Mouse (Mus musculus): ENCODE measurements around the gene Dnase1l2.
"Not testable (repeated sequence)": the region's sequence is repeated elsewhere in the genome, so short reads cannot be mapped to it uniquely, and the experiment has no call there.

Dnase1l2 gene

DNA sequence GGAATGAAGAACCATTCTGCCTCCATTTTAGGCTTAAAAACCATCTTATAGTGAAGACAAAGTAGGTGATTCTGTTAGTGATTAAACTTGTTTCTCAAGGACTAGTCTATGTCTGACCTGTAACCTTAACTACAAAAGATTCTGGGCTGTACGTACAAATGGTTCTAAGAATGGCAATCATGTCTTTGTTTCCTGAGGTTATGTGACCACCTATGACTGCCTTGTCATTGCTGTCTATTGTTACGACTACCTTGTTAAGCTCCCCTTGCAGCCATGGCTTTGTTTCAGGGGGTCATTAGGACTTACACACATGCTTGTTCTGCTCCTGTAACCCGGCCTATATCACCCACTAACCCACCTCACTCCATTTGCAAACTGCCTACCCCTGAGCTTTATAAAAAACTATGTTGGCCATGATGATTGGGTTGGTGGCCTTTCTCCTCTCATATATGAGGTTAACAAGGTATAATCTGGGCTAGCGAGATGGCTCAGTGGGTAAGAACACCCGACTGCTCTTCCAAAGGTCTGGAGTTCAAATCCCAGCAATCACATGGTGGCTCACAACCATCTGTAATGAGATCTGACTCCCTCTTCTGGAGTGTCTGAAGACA lies 25.8 kb upstream of the Dnase1l2 start:
- TF ChIP-seq POU5F1 (IDR thresholded peaks at IDR 0.05; ENCODE audit: borderline replicate concordance, low read length) (no peak), CTCF (conservative IDR thresholded peaks at IDR 0.05; ENCODE audit: low read length) (no peak), NANOG (IDR thresholded peaks at IDR 0.05; ENCODE audit: borderline replicate concordance, low read length) (no peak; the same call in 1 of the 2 replicates)
- Histone ChIP-seq H3K36me3 (ENCODE audit: insufficient read depth, low read length) (peaks cover 50% of the 10 kb centered on the region), H3K4me3 (replicated peaks; ENCODE audit: low read length) (no peak overlapping the region), H3K9me3 (ENCODE audit: low read length) (no peaks in the 10 kb centered on the region), H3K27me3 (ENCODE audit: insufficient read depth, low read length) (no peaks in the 10 kb centered on the region), H3K4me1 (replicated peaks; ENCODE audit: low read depth, low read length) (peaks cover 39% of the 10 kb centered on the region)

DNA sequence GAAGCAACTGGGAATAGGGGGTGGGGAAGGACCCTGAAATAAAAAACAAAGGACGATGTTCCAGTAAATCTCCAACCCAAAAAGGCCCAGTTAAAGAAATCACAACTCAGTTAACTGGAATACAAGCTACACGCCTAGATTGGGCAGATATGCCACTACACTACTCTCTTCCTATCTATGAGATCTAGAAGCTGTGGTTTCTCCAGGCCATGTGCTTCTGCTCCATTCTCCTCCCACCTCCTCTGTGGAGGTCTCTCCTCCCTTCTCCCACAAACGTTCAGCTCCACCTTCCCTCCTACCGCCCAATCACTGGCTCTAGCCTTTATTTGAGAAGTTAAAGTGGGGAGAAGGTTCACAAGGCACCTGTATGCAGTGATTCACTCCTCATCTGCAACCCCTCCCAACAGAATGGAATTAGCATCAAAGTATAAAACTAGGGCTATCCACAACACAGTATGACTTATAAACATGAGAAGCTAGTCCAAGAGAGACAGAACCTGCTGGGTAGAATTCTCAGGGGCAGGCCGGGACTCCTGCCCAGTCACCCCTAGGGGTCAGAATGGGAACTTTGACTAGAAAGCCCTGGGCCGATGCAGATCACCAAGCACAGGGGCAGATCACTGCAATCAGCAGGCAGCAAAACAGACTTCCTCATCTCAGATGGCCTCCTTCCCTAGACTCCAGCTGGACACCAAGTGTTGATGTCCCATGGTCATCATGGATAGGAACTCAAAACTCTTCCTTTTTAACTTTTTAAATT lies 20.6 kb upstream of the Dnase1l2 start:
- H3K36me3 ChIP-seq (ENCODE audit: insufficient read depth, low read length) = peaks cover 22% of the 10 kb centered on the region
- H3K4me1 ChIP-seq (replicated peaks; ENCODE audit: low read depth, low read length) = peaks cover 17% of the 10 kb centered on the region
- no peak overlapping the region for H3K4me3 ChIP-seq (replicated peaks; ENCODE audit: low read length)
- no peak for TF ChIP-seq NANOG (IDR thresholded peaks at IDR 0.05; ENCODE audit: borderline replicate concordance, low read length)
- TF ChIP-seq POU5F1 (IDR thresholded peaks at IDR 0.05; ENCODE audit: borderline replicate concordance, low read length) = no peak
- TF ChIP-seq CTCF (conservative IDR thresholded peaks at IDR 0.05; ENCODE audit: low read length) = peak; percentile 44
- H3K27me3 ChIP-seq (ENCODE audit: insufficient read depth, low read length) = no peaks in the 10 kb centered on the region
- no peaks in the 10 kb centered on the region for H3K9me3 ChIP-seq (ENCODE audit: low read length)

DNA sequence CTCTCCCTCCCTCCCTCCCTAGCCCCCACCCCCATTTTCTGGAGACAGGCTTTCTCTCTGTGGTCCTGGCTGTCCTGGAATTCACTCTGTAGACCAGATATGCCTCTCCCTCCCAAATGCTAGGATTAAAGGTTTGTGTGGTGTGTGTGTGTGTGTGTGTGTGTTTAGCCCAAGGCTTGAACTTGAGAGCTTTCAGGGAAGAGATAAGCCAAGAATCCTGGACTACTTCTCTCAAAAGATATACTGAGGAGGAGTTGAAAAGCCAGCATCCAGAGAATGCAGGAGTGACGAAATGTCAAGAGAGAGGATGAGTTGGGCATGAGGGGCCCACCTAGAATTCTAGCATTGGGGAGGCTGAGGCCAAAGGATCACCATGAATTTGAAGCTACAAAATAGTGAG lies 20.0 kb upstream of the Dnase1l2 start:
- Histone ChIP-seq H3K27me3 (ENCODE audit: insufficient read depth, low read length) (no peaks in the 10 kb centered on the region), H3K4me1 (replicated peaks; ENCODE audit: low read depth, low read length) (peaks cover 14% of the 10 kb centered on the region), H3K36me3 (ENCODE audit: insufficient read depth, low read length) (peaks cover 22% of the 10 kb centered on the region), H3K9me3 (ENCODE audit: low read length) (no peaks in the 10 kb centered on the region), H3K4me3 (replicated peaks; ENCODE audit: low read length) (no peak overlapping the region)
- TF ChIP-seq POU5F1 (IDR thresholded peaks at IDR 0.05; ENCODE audit: borderline replicate concordance, low read length) (no peak), NANOG (IDR thresholded peaks at IDR 0.05; ENCODE audit: borderline replicate concordance, low read length) (no peak), CTCF (conservative IDR thresholded peaks at IDR 0.05; ENCODE audit: low read length) (no peak)

DNA sequence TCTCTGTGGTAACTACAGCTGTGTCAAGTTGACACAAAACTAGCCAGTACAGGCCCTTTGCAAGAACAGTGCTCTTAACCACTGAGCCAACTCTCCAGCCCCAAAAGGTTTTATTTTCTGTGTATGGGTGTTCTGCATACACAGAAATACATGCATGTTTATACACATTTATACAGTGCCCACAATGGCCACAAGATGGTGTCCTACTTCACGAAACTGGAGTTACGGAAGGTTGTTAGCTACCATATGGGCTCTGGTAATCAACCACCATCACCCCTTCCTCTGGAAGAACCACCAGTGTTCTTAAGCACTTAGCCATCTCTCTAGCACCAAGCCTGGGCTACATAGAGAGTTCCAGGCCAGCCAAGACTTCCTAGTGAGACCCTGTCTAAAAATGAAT lies 18.7 kb upstream of the Dnase1l2 start:
- H3K36me3 ChIP-seq (ENCODE audit: insufficient read depth, low read length) = peaks cover 17% of the 10 kb centered on the region
- TF ChIP-seq POU5F1 (IDR thresholded peaks at IDR 0.05; ENCODE audit: borderline replicate concordance, low read length) = no peak
- TF ChIP-seq CTCF (conservative IDR thresholded peaks at IDR 0.05; ENCODE audit: low read length) = peak; percentile 53
- no peak for TF ChIP-seq NANOG (IDR thresholded peaks at IDR 0.05; ENCODE audit: borderline replicate concordance, low read length)
- no peaks in the 10 kb centered on the region for H3K9me3 ChIP-seq (ENCODE audit: low read length)
- H3K4me1 ChIP-seq (replicated peaks; ENCODE audit: low read depth, low read length) = peaks cover 14% of the 10 kb centered on the region
- H3K27me3 ChIP-seq (ENCODE audit: insufficient read depth, low read length) = no peaks in the 10 kb centered on the region
- H3K4me3 ChIP-seq (replicated peaks; ENCODE audit: low read length) = no peak overlapping the region

DNA sequence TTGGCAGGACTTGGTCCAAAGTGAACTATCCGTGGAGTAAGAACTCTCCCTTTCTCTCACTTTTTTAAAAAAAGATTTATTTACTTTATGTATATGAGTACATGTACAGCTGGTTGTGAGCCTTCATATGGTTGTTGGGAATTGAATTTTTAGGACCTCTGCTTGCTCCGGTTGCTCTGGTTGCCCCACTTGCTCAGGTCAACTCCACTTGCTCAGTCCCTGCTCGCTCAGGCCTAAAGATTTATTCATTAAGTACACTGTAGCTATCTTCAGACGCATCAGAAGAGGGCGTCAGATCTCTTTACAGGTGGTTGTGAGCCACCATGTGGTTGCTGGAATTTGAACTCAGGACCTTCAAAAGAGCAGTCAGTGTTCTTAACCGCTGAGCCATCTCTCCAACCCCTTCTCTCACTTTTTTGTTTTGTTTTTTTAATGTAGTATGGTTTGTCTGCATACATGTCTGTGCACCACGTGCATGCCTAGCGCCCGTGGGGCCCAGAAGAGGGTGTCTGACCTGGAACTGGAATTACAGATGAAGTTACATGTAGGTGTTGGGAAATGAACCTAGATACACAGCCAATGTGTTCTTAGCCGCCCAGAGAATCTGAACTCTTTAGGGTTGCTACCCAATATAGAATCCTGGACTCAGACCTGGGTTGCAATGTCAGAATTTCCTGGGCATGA lies 12.8 kb upstream of the Dnase1l2 start:
- H3K4me1 ChIP-seq (replicated peaks; ENCODE audit: low read depth, low read length) = peaks cover 18% of the 10 kb centered on the region

DNA sequence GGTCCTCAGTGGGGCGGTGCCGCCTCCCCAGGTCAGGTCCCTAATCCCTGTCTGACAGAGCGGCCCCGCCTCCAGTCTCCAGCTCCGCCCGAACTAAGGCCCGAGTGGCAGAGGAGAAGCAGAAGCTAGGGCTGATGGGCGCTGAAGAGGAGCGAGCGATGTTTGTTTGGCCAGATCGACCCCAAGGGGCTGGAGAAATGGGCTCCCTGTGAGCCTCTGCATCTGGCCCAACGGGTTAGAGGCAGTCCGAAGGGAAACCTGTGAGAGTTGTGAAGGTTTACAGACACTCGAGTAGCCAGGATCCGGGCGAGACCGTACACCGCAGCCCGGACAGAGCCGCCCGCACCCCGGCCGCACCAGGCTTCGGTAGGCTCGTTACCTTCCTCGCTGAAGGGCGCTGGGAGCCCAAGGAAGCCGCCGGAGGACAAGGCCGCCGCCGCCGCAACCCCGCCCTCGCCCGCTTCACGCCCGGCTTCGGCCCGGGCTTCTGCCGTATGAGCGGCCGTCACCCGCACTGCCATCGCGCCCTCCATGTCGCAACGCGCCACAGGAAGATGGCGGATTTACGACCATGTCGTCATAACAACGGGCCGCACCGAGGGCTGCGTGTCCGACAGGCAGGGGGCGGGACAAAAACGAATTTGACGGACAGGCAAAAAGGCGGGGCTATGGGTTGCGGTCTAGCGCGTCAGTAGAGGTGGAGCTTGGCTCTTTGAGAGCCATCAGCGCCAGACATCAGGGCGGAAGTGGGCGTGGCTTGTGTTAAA lies 12.0 kb upstream of the Dnase1l2 start:
- TF ChIP-seq POU5F1 (IDR thresholded peaks at IDR 0.05; ENCODE audit: borderline replicate concordance, low read length) = no peak
- no peak for TF ChIP-seq CTCF (conservative IDR thresholded peaks at IDR 0.05; ENCODE audit: low read length)
- no peak for TF ChIP-seq NANOG (IDR thresholded peaks at IDR 0.05; ENCODE audit: borderline replicate concordance, low read length)
- Histone ChIP-seq H3K27me3 (ENCODE audit: insufficient read depth, low read length) (no peaks in the 10 kb centered on the region), H3K4me1 (replicated peaks; ENCODE audit: low read depth, low read length) (peaks cover 18% of the 10 kb centered on the region), H3K9me3 (ENCODE audit: low read length) (no peaks in the 10 kb centered on the region), H3K4me3 (replicated peaks; ENCODE audit: low read length) (peak overlapping the region; percentile 97), H3K36me3 (ENCODE audit: insufficient read depth, low read length) (peaks cover 27% of the 10 kb centered on the region)

More for the DNA sequence above, 12.8 kb upstream of the Dnase1l2 start:
- Histone ChIP-seq H3K4me3 (replicated peaks; ENCODE audit: low read length) (peak overlapping the region; percentile 35; the same call in 1 of the 2 replicates), H3K36me3 (ENCODE audit: insufficient read depth, low read length) (peaks cover 20% of the 10 kb centered on the region)
- not testable (repeated sequence) for H3K9me3 ChIP-seq (ENCODE audit: low read length); H3K27me3 ChIP-seq (ENCODE audit: insufficient read depth, low read length)

DNA sequence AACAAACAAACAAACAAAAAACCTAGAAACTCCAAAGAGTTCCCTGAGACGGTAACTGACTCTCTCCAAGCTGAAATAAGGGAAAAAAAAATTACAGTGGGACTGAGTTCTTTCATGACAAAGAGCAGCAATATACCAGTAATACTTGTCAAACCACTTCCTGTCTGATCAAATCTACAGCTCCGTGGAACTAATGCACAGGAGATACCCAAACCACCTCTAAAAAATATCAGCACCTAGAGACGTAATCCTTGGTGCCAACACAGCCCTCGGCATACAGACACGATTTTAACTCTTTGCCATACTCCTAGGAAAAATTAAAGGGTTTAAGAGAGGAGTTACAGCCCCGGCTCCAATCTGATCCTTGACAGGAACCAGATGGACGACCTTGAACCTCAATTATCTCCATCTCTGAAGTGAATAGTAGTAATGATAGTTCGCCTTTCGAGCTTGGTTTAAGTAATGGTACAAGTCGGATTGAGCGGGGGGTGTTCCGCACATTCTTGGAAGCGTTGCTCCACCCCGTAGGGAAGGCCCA lies 11.4 kb upstream of the Dnase1l2 start:
- Histone ChIP-seq H3K27me3 (ENCODE audit: insufficient read depth, low read length) (no peaks in the 10 kb centered on the region), H3K9me3 (ENCODE audit: low read length) (no peaks in the 10 kb centered on the region), H3K4me3 (replicated peaks; ENCODE audit: low read length) (peak overlapping the region; percentile 97), H3K4me1 (replicated peaks; ENCODE audit: low read depth, low read length) (peaks cover 18% of the 10 kb centered on the region), H3K36me3 (ENCODE audit: insufficient read depth, low read length) (peaks cover 34% of the 10 kb centered on the region)
- TF ChIP-seq NANOG (IDR thresholded peaks at IDR 0.05; ENCODE audit: borderline replicate concordance, low read length) (no peak), POU5F1 (IDR thresholded peaks at IDR 0.05; ENCODE audit: borderline replicate concordance, low read length) (no peak), CTCF (conservative IDR thresholded peaks at IDR 0.05; ENCODE audit: low read length) (no peak)

DNA sequence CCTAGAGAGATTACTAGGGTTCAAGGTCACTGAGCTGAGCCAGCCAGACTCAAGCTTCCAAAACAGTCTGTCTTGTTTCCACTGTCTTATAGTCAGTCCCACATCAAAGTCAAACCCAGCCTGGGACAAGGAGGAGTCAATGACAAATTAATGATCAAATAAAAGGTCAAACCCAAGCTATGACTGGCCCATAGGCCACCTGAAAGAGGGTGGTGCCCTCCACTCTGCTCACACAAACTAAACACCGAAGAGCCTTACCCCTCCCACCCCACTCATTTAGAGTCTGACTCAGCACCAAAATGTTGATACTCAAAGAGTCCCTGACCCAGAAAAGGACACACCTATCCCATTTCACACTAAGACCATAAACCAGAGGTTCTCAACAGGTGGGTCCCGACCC lies 10.5 kb upstream of the Dnase1l2 start:
- Histone ChIP-seq H3K36me3 (ENCODE audit: insufficient read depth, low read length) (peaks cover 43% of the 10 kb centered on the region), H3K4me3 (replicated peaks; ENCODE audit: low read length) (no peak overlapping the region), H3K27me3 (ENCODE audit: insufficient read depth, low read length) (no peaks in the 10 kb centered on the region), H3K4me1 (replicated peaks; ENCODE audit: low read depth, low read length) (peaks cover 18% of the 10 kb centered on the region), H3K9me3 (ENCODE audit: low read length) (no peaks in the 10 kb centered on the region)
- TF ChIP-seq NANOG (IDR thresholded peaks at IDR 0.05; ENCODE audit: borderline replicate concordance, low read length) (no peak), POU5F1 (IDR thresholded peaks at IDR 0.05; ENCODE audit: borderline replicate concordance, low read length) (no peak), CTCF (conservative IDR thresholded peaks at IDR 0.05; ENCODE audit: low read length) (no peak)
